Mouse (Mus musculus) embryonic facial prominence, embryonic 15.5 days (tissue): ENCODE measurements at regions not wholly inside any gene's neighbourhood (a gene's known extent, or its start where the extent isn't known, plus 50 kb on each side); places are given as distances from the start of the nearest gene placed in this dataset.

Source experiments
- ATAC-seq: fragments of 200-750 bp; cut with Nextera tagmentation; 2 replicates; pipeline ENCODE4 v1.8.0; 2017; ENCODE audit warnings: low read depth, moderate TSS enrichment; ENCODE audit not compliant: insufficient number of reproducible peaks, low FRiP score, low TSS enrichment
- H3K27ac ChIP-seq: fragments of 300-500 bp; sonication (generic); replicated peaks from 2 replicates; pipeline ENCODE4 v1.5.1; 2015; ENCODE audit warnings: mild to moderate bottlenecking, inconsistent platforms
- H3K27me3 ChIP-seq: fragments of 300-500 bp; sonication (generic); 2 replicates; pipeline ENCODE4 v1.6.1; 2015; ENCODE audit warnings: inconsistent platforms
- H3K36me3 ChIP-seq: fragments of 300-500 bp; sonication (generic); 2 replicates; pipeline ENCODE4 v1.6.1; 2015; ENCODE audit warnings: mild to moderate bottlenecking, inconsistent platforms
- H3K4me1 ChIP-seq: fragments of 300-500 bp; sonication (generic); 2 replicates; pipeline ENCODE4 v1.6.1; 2015; ENCODE audit warnings: inconsistent platforms
- H3K4me2 ChIP-seq: fragments of 300-500 bp; sonication (generic); replicated peaks from 2 replicates; pipeline ENCODE4 v1.6.1; 2015; ENCODE audit warnings: mild to moderate bottlenecking, inconsistent platforms
- H3K4me3 ChIP-seq: fragments of 300-500 bp; sonication (generic); replicated peaks from 2 replicates; pipeline ENCODE4 v1.5.1; 2015; ENCODE audit warnings: mild to moderate bottlenecking, inconsistent platforms
- H3K9ac ChIP-seq: fragments of 300-500 bp; sonication (generic); 2 replicates; pipeline ENCODE4 v1.6.1; 2015; ENCODE audit warnings: inconsistent platforms
- H3K9me3 ChIP-seq: fragments of 300-500 bp; sonication (generic); replicated peaks from 2 replicates; pipeline ENCODE4 v1.6.1; 2016; ENCODE audit warnings: inconsistent platforms
- WGBS: fragments of 180-500 bp; shearing (Covaris S2); methylation state at CpG from one replicate; pipeline ENCODE4 v1.1.7; 2015; 5-methylcytosine and 5-hydroxymethylcytosine counted together

DNA sequence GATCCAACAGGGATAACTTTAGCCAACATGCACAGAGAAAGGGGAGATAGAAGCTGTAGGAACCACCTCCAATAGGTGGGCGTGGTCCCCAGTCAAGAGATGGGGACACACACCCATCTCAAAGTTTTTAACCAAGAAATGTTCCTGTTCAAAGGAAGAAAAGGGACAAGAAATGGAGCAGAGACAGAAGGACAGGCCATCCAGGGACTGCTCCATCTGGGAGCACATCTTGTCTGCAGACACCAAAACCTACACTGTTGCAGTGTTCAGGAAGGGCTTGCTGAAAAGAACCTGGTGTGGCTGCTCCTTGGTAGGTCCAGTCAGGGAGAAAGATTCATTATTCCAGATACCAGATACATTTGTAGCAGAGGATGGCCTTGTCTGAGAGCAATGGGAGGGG, 676.5 kb upstream of the Foxg1 start:
- H3K4me3 ChIP-seq: no peak overlapping the region
- no peak overlapping the region for H3K27ac ChIP-seq
- H3K9ac ChIP-seq: no peak overlapping the region
- H3K9me3 ChIP-seq: no peaks in the 10 kb centered on the region
- H3K27me3 ChIP-seq: no peaks in the 10 kb centered on the region
- WGBS: 74% methylated on average over 1 of the region's 1 CpGs
- no peaks in the 10 kb centered on the region for H3K4me1 ChIP-seq
- no peak overlapping the region for H3K4me2 ChIP-seq
- no peak for ATAC-seq
- H3K36me3 ChIP-seq: no peaks in the 10 kb centered on the region

GRCm38 (mm10) chr12:48713646-48714045, 668.8 kb upstream of the Foxg1 start:
- no peak for ATAC-seq
- Histone ChIP-seq H3K9ac (no peak overlapping the region), H3K9me3 (no peaks in the 10 kb centered on the region), H3K27ac (no peak overlapping the region), H3K4me2 (no peak overlapping the region), H3K27me3 (no peaks in the 10 kb centered on the region), H3K4me1 (no peaks in the 10 kb centered on the region), H3K36me3 (no peaks in the 10 kb centered on the region), H3K4me3 (no peak overlapping the region)
- 90% methylated on average over 4 of the region's 4 CpGs for WGBS

GRCm38 (mm10) chr12:48729851-48730250, 652.6 kb upstream of the Foxg1 start:
- no peak overlapping the region for H3K4me3 ChIP-seq
- H3K4me1 ChIP-seq: no peaks in the 10 kb centered on the region
- H3K27me3 ChIP-seq: no peaks in the 10 kb centered on the region
- 63% methylated on average over 4 of the region's 4 CpGs for WGBS
- H3K36me3 ChIP-seq: no peaks in the 10 kb centered on the region
- no peak overlapping the region for H3K27ac ChIP-seq
- no peaks in the 10 kb centered on the region for H3K9me3 ChIP-seq
- no peak for ATAC-seq
- no peak overlapping the region for H3K4me2 ChIP-seq
- H3K9ac ChIP-seq: no peak overlapping the region

GRCm38 (mm10) chr12:48758805-48759396, 623.6 kb upstream of the Foxg1 start:
- ATAC-seq: no peak
- Histone ChIP-seq H3K4me1 (no peaks in the 10 kb centered on the region), H3K36me3 (no peaks in the 10 kb centered on the region), H3K9me3 (no peaks in the 10 kb centered on the region), H3K27me3 (no peaks in the 10 kb centered on the region), H3K9ac (no peak overlapping the region), H3K4me3 (no peak overlapping the region), H3K4me2 (no peak overlapping the region), H3K27ac (no peak overlapping the region)
- WGBS: 77% methylated on average over 3 of the region's 3 CpGs
